Mouse (Mus musculus) cortical plate, adult 2 months (tissue): Measurements from ENCODE around the gene Cotl1. TPM values are rescaled to one million over a fixed set of nuclear protein-coding genes. Genes with fewer than 3 reads are reported as not detected.

Experiments
- H3K27ac ChIP-seq: fragments of 200-500 bp; 2 replicates; pipeline ENCODE4 v1.5.1; 2012; ENCODE audit warnings: low read length, control low read depth, inconsistent platforms; ENCODE audit not compliant: insufficient read depth
- H3K4me1 ChIP-seq: fragments of 200-500 bp; 2 replicates; pipeline ENCODE4 v1.6.1; 2011; ENCODE audit warnings: low read length; ENCODE audit not compliant: control insufficient read depth, insufficient read depth
- H3K4me3 ChIP-seq: fragments of 200-500 bp; 2 replicates; pipeline ENCODE4 v1.5.1; 2011; ENCODE audit warnings: mild to moderate bottlenecking, low read length, control low read depth; ENCODE audit not compliant: insufficient read depth
- CTCF ChIP-seq: fragments of 200-500 bp; IDR thresholded peaks from 2 replicates; pipeline ENCODE4 v1.5.1; 2011; ENCODE audit warnings: mild to moderate bottlenecking, control low read depth, low read length; ENCODE audit not compliant: insufficient read depth; ENCODE audit errors: extremely low read depth
- POLR2A ChIP-seq: fragments of 200-500 bp; IDR thresholded peaks from 2 replicates; pipeline ENCODE4 v1.6.1; 2011; ENCODE audit warnings: mild to moderate bottlenecking, low read length, control low read depth; ENCODE audit not compliant: insufficient read depth; ENCODE audit errors: extremely low read depth
- polyA plus RNA-seq: library from polyadenylated mRNA; depleted of rRNA; stranded (reverse); fragments of >200 nt; gene quantifications from 2 replicates; pipeline ENCODE4 v1.2.3, GENCODE M21; 2012

Gene Cotl1
- polyA plus RNA-seq, 1 experiment: 80.4 TPM

DNA sequence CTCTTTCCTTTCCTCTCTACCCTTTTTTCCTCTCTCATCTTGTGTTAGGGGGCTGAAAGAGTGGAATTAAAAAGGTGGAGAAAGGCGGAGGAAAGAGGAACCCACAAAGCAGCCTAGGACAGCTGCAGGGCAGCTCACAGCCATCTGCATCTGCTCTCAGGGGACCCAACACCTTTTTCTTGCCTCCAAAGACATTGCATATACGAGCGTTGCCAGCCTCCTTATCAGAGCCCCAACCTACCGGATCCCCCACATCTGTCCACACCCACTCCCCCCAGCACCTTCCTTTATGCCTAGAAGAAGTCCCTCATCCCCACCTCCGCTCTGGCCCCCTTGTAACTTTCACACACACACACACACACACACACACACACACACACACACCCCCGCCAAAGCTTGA, 56.8 kb downstream of the Cotl1 start:
- Histone ChIP-seq H3K4me1 (no peaks in the 10 kb centered on the region), H3K27ac (no peak overlapping the region), H3K4me3 (no peak overlapping the region)
- TF ChIP-seq POLR2A (no peak), CTCF (no peak)

DNA sequence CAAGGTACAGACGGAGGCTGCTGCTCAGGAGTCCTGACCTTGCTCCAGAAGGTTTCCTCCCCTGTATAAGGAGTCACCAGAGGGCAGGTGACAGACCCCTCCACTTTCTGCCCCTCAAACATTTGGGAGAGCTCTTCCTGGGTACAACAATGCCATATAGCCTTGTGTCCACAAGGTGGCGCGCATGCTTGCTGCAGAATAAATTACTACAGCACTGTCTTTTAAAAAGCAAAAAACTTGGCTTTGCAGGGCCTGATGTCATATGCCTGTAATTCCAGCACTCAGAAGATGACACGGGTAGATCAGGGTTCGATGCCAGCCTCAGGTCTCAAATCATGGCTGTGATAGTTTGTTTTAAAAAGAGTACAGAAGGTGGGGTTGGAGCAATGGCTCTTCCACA, 57.6 kb downstream of the Cotl1 start:
- H3K4me3 ChIP-seq: no peak overlapping the region
- no peak overlapping the region for H3K27ac ChIP-seq
- no peak for TF ChIP-seq POLR2A
- TF ChIP-seq CTCF: peak; percentile 95
- H3K4me1 ChIP-seq: no peaks in the 10 kb centered on the region

GRCm38 (mm10) chr8:119781086-119781840, 59.1 kb downstream of the Cotl1 start:
- TF ChIP-seq CTCF: no peak

GRCm38 (mm10) chr8:119780402-119781049, 59.8 kb downstream of the Cotl1 start:
- no peak overlapping the region for H3K27ac ChIP-seq
- peaks cover 1% of the 10 kb centered on the region for H3K4me1 ChIP-seq
- TF ChIP-seq CTCF (no peak), POLR2A (no peak)
- no peak overlapping the region for H3K4me3 ChIP-seq

More at GRCm38 (mm10) chr8:119781086-119781840, 59.1 kb downstream of the Cotl1 start:
- Histone ChIP-seq H3K4me1 (peaks cover 1% of the 10 kb centered on the region), H3K4me3 (no peak overlapping the region), H3K27ac (no peak overlapping the region)

DNA sequence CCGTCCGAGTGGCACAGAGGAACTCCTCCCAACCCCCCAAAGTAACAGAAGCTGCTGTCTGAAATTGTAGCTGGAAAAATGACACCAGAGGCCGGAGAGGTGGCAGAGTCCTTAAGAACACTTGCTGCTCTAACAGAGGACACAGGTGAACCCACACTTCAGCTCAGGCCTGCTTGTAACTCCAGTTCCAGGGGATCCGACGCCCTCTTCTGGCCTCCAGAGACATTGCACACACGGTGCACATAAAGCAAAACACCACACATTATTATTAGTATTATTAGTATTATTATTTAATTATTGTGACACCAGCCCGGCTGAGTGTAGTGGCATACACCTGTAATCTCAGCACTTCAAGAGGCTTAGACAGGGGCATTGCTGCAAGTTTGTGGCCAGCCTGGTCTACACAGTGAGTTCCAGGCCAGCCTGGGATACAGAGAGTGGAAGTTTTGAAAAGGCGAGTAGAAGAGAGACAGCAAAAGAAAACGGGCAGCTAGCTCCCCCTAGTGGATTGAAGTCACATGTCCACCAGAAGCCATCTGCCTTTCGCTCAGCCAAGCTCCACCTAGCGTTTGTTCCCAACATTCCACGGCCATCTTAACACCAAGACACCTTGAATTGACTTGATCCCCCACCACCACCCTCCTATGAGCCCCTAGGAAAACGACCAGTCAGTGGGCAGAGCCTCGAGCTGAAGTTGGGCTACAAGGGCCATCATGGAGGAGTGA, 61.2 kb downstream of the Cotl1 start:
- H3K27ac ChIP-seq: no peak overlapping the region
- TF ChIP-seq CTCF (peak; percentile 99), POLR2A (no peak)
- H3K4me3 ChIP-seq: no peak overlapping the region
- peaks cover 1% of the 10 kb centered on the region for H3K4me1 ChIP-seq

- Histone ChIP-seq H3K27ac (peak within 1 kb of the TSS; percentile 30), H3K4me1 (peaks cover 1% of the 10 kb centered on the region)
- TF ChIP-seq CTCF (no peak), POLR2A (peak; percentile 94)
These were observed 62.1 kb downstream of the Cotl1 start, which contains the start of gene Tldc1 for GRCm38 (mm10) chr8:119778263-119778662. Gene Tldc1, minus strand, starts transcription at chr8:119778416.

DNA sequence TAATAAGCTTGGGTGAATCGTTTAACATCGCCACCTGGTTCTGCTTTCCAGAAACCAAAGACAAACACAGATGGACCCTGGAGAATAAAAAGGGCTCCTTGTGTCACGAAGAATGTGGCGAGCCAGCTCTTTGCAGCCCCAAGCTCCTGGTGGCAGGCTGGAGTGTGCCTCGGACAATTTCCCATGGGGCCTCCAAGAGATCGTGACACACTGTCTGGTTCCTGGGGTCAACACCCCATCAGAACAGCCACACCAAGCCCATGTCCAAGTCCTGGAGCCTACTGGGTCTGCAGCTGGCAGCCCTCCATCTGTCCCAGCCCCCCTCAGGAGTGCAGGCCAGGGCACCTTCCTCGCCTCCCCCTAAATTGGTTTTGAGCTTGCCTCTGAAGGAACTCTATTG, 62.6 kb downstream of the Cotl1 start:
- peak overlapping the region; percentile 30 for H3K27ac ChIP-seq
- TF ChIP-seq POLR2A (no peak), CTCF (no peak)

More at GRCm38 (mm10) chr8:119778263-119778662, 62.1 kb downstream of the Cotl1 start, which contains the start of gene Tldc1:
- peak within 1 kb of the TSS; percentile 64 for H3K4me3 ChIP-seq

DNA sequence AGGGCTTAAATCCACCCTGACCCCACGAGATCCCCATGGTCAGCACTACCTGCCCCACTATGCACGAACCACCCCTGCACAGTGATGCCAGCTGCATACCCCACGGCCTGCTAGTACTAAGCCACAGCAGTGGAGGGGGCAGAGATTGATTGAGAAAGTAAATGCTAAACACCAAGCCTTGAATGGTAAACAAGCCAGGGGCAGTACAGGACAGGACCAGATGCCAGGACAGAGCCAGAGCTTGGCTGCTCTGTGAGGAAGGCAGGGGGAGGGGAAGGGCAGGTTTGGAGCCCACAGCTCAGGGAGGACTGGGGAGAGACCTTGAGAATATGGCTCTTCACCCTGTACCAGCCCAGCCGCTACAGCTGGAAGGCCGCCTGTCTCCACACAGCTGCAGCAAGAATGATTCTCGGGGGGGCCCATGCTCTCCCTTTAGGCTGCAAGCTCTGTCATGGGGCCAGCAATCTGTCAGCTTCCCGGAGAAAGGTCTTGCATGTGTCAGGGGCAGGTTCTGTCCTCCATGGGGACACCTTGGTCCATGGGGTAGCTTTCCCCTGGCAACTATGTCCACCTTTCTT, 63.6 kb downstream of the Cotl1 start:
- no peak for TF ChIP-seq POLR2A
- TF ChIP-seq CTCF: no peak
- H3K4me3 ChIP-seq: no peak overlapping the region; the same call in 1 of the 2 replicates
- peaks cover 1% of the 10 kb centered on the region for H3K4me1 ChIP-seq
- H3K27ac ChIP-seq: no peak overlapping the region

More for the DNA sequence above, 62.6 kb downstream of the Cotl1 start:
- peak overlapping the region; percentile 64 for H3K4me3 ChIP-seq
- peaks cover 1% of the 10 kb centered on the region for H3K4me1 ChIP-seq

- no peaks in the 10 kb centered on the region for H3K4me1 ChIP-seq
- no peak for TF ChIP-seq POLR2A
- TF ChIP-seq CTCF: no peak
- H3K27ac ChIP-seq: no peak overlapping the region
- H3K4me3 ChIP-seq: no peak overlapping the region
These were observed 74.4 kb downstream of the Cotl1 start for GRCm38 (mm10) chr8:119765761-119766444.
